Mouse (Mus musculus) macrophage (primary cell): ENCODE results near the gene Capn1. TPM values are rescaled to one million over a fixed set of nuclear protein-coding genes. Genes with fewer than 3 reads are reported as not detected.

ENCODE experiments used
- H3K27ac ChIP-seq: fragments of 350-480 bp; formaldehyde crosslinking; 2 replicates; pipeline ENCODE4 v1.9.0; 2021
- H3K36me3 ChIP-seq: fragments of 350-480 bp; formaldehyde crosslinking; 2 replicates; pipeline ENCODE4 v1.9.0; 2021; ENCODE audit errors: inconsistent target
- H3K4me3 ChIP-seq: fragments of 350-480 bp; formaldehyde crosslinking; 2 replicates; pipeline ENCODE4 v1.9.0; 2021; ENCODE audit errors: inconsistent target
- H3K79me2 ChIP-seq: fragments of 350-480 bp; formaldehyde crosslinking; 2 replicates; pipeline ENCODE4 v1.9.0; 2021; ENCODE audit errors: inconsistent target
- WGBS: methylation state at CpG from one replicate; pipeline ENCODE4 v1.1.7; 2026; ENCODE audit warnings: inconsistent platforms; ENCODE audit not compliant: missing documents; 5-methylcytosine and 5-hydroxymethylcytosine counted together
- polyA plus RNA-seq: library from polyadenylated mRNA; stranded (reverse); fragments of 250-400 nt; gene quantifications from 3 replicates; pipeline ENCODE4 v1.2.4, GENCODE M21; 2018; ENCODE audit warnings: inconsistent platforms
- total RNA-seq, 78 experiments: library from RNA; depleted of rRNA; stranded (reverse); fragments of 250-400 nt; gene quantifications; 1 replicate in 9 of 78; 2 replicates in 24 of 78; 3 replicates in 43 of 78; 4 replicates in 2 of 78; pipeline ENCODE4 v1.2.4; 2018; ENCODE audit warnings: inconsistent platforms in 56 of 78

Capn1 gene
- total RNA-seq (2018; cell fraction: chromatin; rRNA removed) = 100 to 1,000 TPM in 2 of 26 experiments, 10 to 100 TPM in 24; 23.4 to 116 (median 52.0) TPM
- total RNA-seq (2018; cell fraction: cytosol; rRNA removed) = 10 to 100 TPM; 43.4 to 76.3 (median 61.9) TPM
- total RNA-seq (2018; cell fraction: nucleus; rRNA removed) = 10 to 100 TPM; 32.5 to 69.1 (median 47.6) TPM
- polyA plus RNA-seq = 49.5 to 59.9 TPM (median 56.3 TPM) in 3 replicates

DNA sequence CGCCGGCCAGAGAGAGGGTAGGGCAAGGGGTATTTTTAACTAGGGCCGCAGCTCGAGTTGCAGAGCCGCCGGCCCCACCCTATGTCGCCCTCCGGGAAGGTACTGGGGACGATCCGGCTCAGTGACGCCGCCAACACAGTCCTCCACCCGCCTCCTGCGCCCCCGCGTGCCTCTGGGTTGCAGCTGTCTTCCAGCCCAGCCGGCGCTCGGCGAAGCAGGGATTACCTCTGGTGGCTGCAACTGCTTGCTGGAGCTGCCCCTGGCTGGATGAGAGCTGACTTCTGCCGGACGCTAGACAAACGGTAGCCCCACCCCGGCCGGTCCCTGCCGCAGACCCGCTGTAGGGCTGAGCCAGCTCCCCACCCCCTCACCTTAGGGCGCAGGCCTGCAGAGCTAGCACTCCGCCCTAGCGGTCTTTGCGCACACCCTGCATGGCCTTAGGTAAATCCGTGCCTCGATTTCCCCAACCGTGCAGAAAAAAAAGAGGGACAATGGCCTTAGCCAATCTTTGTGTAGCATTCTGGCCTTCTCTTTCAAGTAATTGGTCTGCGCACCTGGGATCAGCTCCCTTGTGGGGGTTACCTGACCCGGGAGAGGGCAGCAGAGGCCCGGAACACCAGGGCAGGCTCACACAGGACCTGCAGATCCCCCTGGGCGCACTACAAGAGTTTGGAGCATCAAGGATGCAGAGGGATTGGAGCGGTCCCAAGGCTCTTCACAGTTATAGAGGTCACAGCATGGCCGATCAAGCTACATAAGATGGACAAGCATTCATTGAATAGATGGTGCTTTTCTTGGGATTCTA lies at the start of gene Capn1:
Capn1 (minus strand) TSS at position 387 of the 805 bp plus-strand sequence.
- Histone ChIP-seq H3K27ac (peak within 1 kb of the TSS; percentile 49), H3K79me2 (peaks cover 15% of the 10 kb centered on the region; the same call in 1 of the 2 replicates), H3K4me3 (peak within 1 kb of the TSS; percentile 83), H3K36me3 (peaks cover 19% of the 10 kb centered on the region)
- WGBS = 10% methylated on average over 40 of the region's 40 CpGs

DNA sequence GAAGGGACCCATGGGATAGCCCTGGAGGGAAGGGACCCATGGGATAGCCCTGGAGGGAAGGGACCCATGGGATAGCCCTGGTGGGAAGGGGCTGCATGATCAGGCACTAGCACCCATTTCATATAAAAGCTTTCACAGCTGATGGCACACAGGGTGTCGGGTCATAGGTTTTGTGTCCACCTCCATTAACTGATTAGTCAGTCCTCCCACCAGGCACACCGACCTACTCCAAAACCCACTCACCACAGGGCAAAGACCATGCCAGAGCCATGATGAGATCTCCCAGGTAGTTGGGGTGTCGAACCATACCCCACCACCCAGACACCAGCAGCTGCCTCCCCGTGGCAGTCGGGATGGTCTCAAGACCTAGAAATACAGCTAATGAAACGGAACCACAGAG lies 47.4 kb upstream of the Capn1 start:
- no peaks in the 10 kb centered on the region for H3K36me3 ChIP-seq
- H3K4me3 ChIP-seq = no peak overlapping the region
- H3K79me2 ChIP-seq = peaks cover 33% of the 10 kb centered on the region
- no peak overlapping the region for H3K27ac ChIP-seq
- 100% methylated on average over 4 of the region's 6 CpGs for WGBS

DNA sequence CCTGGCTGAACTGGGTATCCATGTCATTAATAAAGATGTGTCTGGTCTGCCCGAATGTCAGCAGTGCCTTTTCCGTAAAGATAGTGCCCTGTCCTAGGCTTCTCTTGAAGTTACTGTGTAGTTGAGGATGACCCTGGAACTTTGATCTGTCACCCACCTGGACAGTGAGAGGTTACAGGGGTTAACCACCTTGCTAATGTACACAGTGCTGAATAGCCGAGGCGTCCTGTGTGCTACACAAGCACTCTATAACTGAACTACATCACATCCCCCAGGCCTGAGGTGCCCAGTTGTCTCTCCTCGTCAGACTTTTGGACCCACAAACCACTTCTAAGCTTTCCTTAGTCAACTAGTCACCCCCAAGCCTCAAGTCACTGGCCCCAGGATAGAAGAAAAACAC lies 46.7 kb upstream of the Capn1 start:
- Histone ChIP-seq H3K36me3 (no peaks in the 10 kb centered on the region), H3K79me2 (peaks cover 38% of the 10 kb centered on the region), H3K27ac (peak overlapping the region; percentile 58; the same call in 1 of the 2 replicates), H3K4me3 (peak overlapping the region; percentile 62)
- WGBS = 63% methylated on average over 5 of the region's 5 CpGs

DNA sequence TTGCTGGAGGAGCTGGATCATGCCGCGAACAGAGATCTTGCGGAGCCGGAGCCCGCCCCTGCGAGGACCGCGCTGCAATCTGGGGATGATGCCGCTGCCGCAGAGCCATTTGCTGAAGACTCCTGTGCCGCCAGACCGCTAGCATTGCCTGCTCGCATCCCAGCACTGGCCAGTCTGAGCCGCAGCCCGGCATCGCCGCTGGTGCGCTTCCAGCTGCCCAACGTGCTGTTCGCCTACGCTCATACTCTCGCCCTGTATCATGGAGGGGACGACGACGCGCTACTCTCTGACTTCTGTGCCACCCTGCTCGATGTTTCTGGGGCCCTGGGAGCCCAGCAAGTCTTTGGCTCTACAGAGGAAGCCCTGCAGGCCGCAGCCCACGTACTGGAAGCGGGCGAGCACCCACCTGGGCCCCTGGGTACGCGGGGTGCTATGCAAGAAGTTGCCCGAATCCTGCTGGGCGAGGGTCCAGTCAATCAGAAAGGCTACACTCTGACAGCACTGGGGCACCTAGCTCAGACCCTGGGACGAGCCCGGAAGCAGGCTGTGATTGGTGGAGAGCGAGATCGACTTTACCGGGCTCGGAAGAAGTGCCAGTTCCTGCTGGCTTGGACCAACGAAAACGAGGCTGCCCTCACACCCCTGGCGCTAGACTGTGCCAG lies 46.1 kb upstream of the Capn1 start:
- Histone ChIP-seq H3K4me3 (peak overlapping the region; percentile 62), H3K36me3 (no peaks in the 10 kb centered on the region), H3K79me2 (peaks cover 44% of the 10 kb centered on the region), H3K27ac (peak overlapping the region; percentile 58)
- WGBS = under 1% methylated on average over 43 of the region's 44 CpGs

DNA sequence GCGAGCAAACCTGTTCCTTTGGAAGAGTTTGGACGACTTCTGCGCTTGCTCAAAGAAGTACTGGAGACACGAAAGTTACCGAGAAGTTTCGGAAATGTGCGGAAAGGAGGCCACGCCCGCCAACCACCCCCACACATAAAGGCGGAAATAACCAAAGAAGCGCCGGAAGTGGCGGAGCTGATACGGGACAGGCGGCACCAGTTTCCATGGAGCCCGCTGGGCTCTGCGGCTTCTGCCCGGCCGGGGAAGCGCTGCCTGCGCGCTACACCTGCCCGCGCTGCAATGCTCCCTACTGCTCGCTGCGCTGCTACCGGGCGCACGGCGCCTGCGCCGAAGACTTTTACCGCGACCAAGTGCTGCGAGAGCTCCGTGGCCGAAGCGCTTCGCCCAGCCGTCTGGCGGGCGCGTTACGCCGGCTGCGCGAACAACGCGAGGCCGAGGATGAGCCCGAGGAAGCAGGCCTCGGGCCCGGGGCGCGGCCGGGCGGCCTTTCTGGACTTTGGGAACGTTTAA lies 45.4 kb upstream of the Capn1 start, which contains the start of gene Znhit2:
Znhit2 (plus strand) TSS at position 172 of the 513 bp plus-strand sequence.
- under 1% methylated on average over 57 of the region's 58 CpGs for WGBS
- Histone ChIP-seq H3K36me3 (no peaks in the 10 kb centered on the region), H3K79me2 (peaks cover 51% of the 10 kb centered on the region), H3K4me3 (peak within 1 kb of the TSS; percentile 62), H3K27ac (peak within 1 kb of the TSS; percentile 58)

DNA sequence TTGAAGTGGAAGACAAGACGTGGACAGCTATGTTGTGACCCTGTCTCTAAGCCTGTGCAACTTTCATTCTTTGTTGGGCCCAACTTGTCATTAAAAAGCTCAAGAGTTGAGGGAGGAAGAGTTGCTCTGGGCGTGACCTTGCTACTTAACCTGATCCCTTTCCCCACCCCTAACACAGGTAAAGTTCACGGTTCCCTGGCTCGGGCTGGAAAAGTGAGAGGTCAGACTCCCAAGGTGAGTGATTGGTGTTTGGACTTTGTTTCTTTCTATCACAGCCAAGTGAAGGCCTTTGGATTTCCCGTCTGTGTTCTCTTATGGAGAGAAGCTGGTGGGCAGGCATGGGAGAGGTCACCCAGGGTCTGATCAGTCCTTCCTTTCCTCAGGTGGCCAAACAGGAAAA lies 43.3 kb upstream of the Capn1 start:
- 87% methylated on average over 5 of the region's 5 CpGs for WGBS

DNA sequence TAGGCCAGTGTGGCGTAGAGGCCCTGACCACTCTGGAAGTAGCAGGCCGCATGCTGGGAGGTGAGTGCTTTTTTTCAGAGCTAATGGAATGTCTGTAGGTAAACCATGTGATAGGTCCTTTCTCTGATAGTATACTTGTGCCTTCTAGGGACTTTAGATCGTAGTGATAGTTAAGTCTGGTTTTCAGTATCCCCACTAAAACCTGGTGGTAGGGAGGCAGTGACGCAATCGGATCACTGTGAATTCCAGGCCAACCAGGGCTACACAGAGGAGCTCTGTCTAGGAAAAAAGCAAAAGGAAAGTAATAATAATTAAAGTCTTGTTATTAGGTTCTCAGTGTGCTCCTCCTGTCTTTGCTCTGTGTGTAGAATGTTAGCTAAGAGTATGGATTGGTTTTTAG lies 42.8 kb upstream of the Capn1 start:
- Histone ChIP-seq H3K27ac (peak overlapping the region; percentile 78), H3K79me2 (peaks cover 68% of the 10 kb centered on the region), H3K36me3 (peaks cover 23% of the 10 kb centered on the region), H3K4me3 (peak overlapping the region; percentile 78)
- WGBS = 39% methylated on average over 5 of the region's 5 CpGs

More for the DNA sequence above, 43.3 kb upstream of the Capn1 start:
- H3K4me3 ChIP-seq = peak overlapping the region; percentile 78
- H3K27ac ChIP-seq = peak overlapping the region; percentile 78; the same call in 1 of the 2 replicates
- peaks cover 18% of the 10 kb centered on the region for H3K36me3 ChIP-seq
- peaks cover 68% of the 10 kb centered on the region for H3K79me2 ChIP-seq

DNA sequence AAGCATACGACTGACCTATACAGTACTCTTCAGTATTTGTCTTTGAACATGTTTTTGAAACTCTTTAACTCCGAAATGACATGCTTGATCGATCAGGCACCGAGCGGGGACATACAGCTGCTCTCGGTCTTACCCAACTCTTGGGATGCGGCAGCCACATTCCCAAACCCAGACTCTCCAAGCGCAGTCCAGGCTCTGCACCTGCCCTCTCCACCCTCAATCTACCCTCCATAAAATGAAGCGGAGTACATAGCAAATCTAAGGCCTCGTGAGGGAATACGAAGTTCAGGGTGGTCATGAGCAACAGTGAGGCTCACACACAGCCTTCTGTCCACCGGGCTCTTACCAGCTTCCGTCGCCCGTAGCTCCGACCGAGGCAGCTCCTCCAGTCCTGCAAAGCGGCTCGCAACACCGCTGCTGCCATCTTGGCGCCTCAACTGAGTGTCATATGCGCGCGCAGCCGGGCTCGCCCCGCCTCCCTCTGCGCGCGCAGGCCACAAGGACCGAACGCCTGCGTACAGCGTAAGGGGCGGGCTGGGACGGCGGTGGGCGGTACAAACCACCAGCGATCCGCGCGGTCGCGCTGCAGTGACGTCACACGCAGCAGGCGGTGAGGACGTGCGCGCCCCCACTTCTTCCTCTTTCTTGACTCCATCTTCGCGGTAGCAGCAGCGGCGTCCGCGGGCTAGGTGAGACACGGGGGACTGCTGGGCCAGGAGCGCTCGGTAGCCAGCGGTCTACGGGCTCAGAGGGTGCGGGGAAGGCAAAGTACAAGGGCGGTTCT lies 41.8 kb upstream of the Capn1 start, which contains the start of the genes Mrpl49 and Fau:
Mrpl49 (minus strand) TSS at position 473 of the 784 bp plus-strand sequence.
Fau (plus strand) TSS at position 532 of the 784 bp plus-strand sequence.
- Histone ChIP-seq H3K27ac (peak within 1 kb of the TSS; percentile 78), H3K79me2 (peaks cover 70% of the 10 kb centered on the region), H3K4me3 (peak within 1 kb of the TSS; percentile 78), H3K36me3 (peaks cover 33% of the 10 kb centered on the region)
- WGBS = under 1% methylated on average over 63 of the region's 63 CpGs

DNA sequence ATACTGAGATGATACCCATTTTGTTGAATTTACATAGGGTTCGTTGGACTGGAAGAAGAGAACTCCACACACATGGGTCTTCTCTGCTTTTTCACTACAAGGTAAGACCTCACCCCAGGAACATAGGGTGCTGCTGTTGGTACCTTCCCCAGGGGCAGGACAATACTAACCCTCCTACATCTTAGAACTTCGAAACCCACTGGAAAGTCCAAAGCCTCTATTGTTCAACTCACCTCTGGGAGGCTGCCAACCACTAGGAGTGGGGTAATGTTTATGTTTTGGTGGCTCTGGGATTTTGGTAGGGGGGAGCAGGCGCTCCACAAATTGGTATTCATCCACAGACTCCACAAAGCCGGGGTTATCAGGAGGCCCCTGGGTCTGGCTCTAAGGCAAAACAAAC lies 41.0 kb upstream of the Capn1 start:
- WGBS = 63% methylated on average over 4 of the region's 4 CpGs
- Histone ChIP-seq H3K4me3 (peak overlapping the region; percentile 78), H3K79me2 (peaks cover 70% of the 10 kb centered on the region), H3K36me3 (peaks cover 41% of the 10 kb centered on the region), H3K27ac (no peak overlapping the region; the same call in 1 of the 2 replicates)

DNA sequence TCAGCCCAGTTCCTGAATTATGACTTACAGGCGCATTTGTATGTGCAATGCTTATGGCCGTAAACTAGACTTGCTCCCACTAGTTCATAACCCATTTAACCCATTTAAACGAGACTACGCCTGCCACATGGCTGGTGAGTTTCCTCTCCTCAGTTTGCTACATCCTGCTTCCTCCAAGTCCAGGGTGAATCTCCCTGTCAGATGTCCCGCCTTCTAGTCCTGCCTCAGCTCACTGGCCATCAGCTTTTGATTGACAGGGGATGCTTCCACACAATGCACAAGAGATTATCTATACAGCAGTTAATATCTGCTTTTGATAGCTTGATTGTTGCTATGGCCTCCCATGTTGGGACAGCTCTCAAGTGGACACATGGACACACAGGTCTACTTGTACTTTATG lies 38.6 kb upstream of the Capn1 start:
- peaks cover 65% of the 10 kb centered on the region for H3K36me3 ChIP-seq
- 72% methylated on average over 5 of the region's 5 CpGs for WGBS
- peaks cover 89% of the 10 kb centered on the region for H3K79me2 ChIP-seq
- H3K4me3 ChIP-seq = no peak overlapping the region
- no peak overlapping the region for H3K27ac ChIP-seq

DNA sequence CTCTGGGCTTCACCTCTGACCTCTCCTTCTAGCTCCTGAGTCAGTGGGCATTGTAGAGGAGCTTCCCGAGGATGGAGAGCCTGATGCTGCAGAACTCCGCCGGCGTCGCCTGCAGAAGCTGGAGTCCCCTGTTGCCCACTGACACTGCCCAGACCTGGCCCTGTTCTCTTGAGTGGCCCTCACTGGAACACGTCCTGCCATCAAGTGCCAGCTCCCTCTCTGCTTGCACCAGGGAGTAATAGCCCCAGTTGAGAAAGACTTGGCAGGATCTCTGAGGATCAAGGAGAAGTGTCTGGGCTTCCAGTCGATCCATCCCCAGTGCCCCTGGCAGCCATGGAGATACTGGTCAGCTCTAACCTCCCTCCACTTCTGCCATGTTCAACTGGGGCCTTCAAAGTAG lies 36.8 kb upstream of the Capn1 start:
- H3K4me3 ChIP-seq = no peak overlapping the region
- peaks cover 74% of the 10 kb centered on the region for H3K36me3 ChIP-seq
- H3K79me2 ChIP-seq = peaks cover 91% of the 10 kb centered on the region
- H3K27ac ChIP-seq = no peak overlapping the region
- WGBS = 95% methylated on average over 7 of the region's 7 CpGs

DNA sequence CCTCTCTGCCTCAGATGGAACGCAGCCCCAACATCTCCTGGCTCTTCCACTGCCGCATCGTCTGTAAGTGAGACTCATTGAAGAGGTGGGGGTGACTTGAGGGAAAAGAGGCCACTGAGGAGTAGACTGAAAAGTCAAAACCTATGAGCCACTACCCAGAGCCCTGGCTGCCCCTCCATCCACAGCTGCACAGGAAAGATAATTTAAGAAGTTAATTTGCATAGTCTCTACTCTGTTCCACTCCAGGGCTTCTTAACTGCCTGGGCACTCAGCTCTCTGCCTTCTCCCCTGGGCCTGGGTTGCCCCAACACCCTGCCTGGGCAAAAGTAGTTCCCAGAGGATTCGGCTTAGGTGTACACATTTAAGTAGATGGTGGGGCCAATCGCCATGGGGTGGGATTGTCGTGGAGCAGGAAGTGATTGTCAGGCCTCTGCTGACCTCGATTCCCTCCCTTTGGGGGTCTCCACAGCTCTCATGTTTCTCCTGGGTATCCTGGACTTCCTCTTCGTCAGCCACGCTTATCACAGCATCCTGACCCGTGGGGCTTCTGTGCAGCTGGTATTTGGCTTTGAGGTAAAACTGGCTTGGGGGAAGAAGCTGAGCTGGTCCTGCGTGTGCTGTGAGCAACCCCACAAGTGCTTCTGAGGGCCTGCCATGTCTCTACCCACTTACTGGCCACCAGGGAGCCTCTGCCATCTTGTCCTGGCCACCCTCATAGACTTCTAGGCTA lies 33.1 kb upstream of the Capn1 start:
- H3K36me3 ChIP-seq = peaks cover 55% of the 10 kb centered on the region
- no peak overlapping the region for H3K4me3 ChIP-seq
- WGBS = 91% methylated on average over 11 of the region's 11 CpGs
- peaks cover 76% of the 10 kb centered on the region for H3K79me2 ChIP-seq
- no peak overlapping the region for H3K27ac ChIP-seq

DNA sequence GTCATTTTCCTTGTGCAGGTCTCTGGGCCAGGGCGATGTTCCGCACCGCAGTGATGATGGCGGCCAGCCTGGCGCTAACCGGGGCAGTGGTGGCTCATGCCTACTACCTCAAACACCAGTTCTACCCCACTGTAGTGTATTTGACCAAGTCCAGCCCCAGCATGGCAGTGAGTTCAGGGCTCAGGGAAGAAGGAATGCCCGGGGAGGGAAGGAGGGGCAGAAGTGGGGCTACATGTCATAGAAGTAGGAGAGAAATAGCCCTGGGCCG lies 32.1 kb upstream of the Capn1 start:
- Histone ChIP-seq H3K36me3 (peaks cover 45% of the 10 kb centered on the region), H3K79me2 (peaks cover 69% of the 10 kb centered on the region), H3K4me3 (peak overlapping the region; percentile 91), H3K27ac (no peak overlapping the region)
- 89% methylated on average over 6 of the region's 8 CpGs for WGBS
